Mouse (Mus musculus) embryo, embryonic 10.5 days (tissue): ENCODE measurements around the gene Gc.

ENCODE experiments used
- DNase-seq: peaks from one replicate; pipeline ENCODE4 v3.0.0-alpha.2; 2015; ENCODE audit warnings: low spot score

Gene Gc

GRCm38 (mm10) chr5:89457554-89458062 lies at the start of gene Gc:
Gene Gc, minus strand, starts transcription at chr5:89457898.
- DNase-seq = no peak

- DNase-seq = peak; percentile 38
Measured at GRCm38 (mm10) chr5:89500182-89500581, 42.5 kb upstream of the Gc start.

GRCm38 (mm10) chr5:89492560-89492959 lies 34.9 kb upstream of the Gc start:
- DNase-seq = no peak

- no peak for DNase-seq
Measured at GRCm38 (mm10) chr5:89470483-89470882, 12.8 kb upstream of the Gc start.

- DNase-seq = no peak
Measured at GRCm38 (mm10) chr5:89467886-89468285, 10.2 kb upstream of the Gc start.

GRCm38 (mm10) chr5:89467045-89467444 lies 9.3 kb upstream of the Gc start:
- DNase-seq = no peak

- no peak for DNase-seq
Measured at GRCm38 (mm10) chr5:89466275-89466674, 8.6 kb upstream of the Gc start.

GRCm38 (mm10) chr5:89461817-89462216 lies 4.1 kb upstream of the Gc start:
- DNase-seq = no peak

- no peak for DNase-seq
Measured at GRCm38 (mm10) chr5:89459591-89459990, 1.9 kb upstream of the Gc start.

GRCm38 (mm10) chr5:89458987-89459386 lies 1.3 kb upstream of the Gc start:
- no peak for DNase-seq

- DNase-seq = peak; percentile 74
Measured at GRCm38 (mm10) chr5:89455526-89455925, 2.2 kb downstream of the Gc start.

GRCm38 (mm10) chr5:89450798-89451197 lies 6.9 kb downstream of the Gc start:
- no peak for DNase-seq

- no peak for DNase-seq
Measured at GRCm38 (mm10) chr5:89449325-89449724, 8.4 kb downstream of the Gc start.

GRCm38 (mm10) chr5:89447978-89448377 lies 9.7 kb downstream of the Gc start:
- no peak for DNase-seq

GRCm38 (mm10) chr5:89444360-89444759 lies 13.3 kb downstream of the Gc start:
- peak; percentile 19 for DNase-seq

GRCm38 (mm10) chr5:89411536-89411935 lies 46.2 kb downstream of the Gc start:
- no peak for DNase-seq

GRCm38 (mm10) chr5:89407376-89408082 lies 50.2 kb downstream of the Gc start:
- DNase-seq = no peak

- no peak for DNase-seq
Measured at GRCm38 (mm10) chr5:89405132-89405531, 52.6 kb downstream of the Gc start.

GRCm38 (mm10) chr5:89390405-89390804 lies 67.3 kb downstream of the Gc start:
- no peak for DNase-seq

- peak; percentile 60 for DNase-seq
Measured at GRCm38 (mm10) chr5:89384204-89384603, 73.5 kb downstream of the Gc start.

- DNase-seq = no peak
Measured at GRCm38 (mm10) chr5:89381340-89381739, 76.4 kb downstream of the Gc start.

GRCm38 (mm10) chr5:89370140-89370539 lies 87.6 kb downstream of the Gc start:
- DNase-seq = no peak

- DNase-seq = peak; percentile 5
Measured at GRCm38 (mm10) chr5:89368045-89368743, 89.5 kb downstream of the Gc start.
